ENCODE assay signal across 8 mouse cellular contexts in genomic region chr2:165112149-165112548, GRCm38 (mm10). TPM values are rescaled to one million over a fixed set of nuclear protein-coding genes. Genes with fewer than 3 reads are reported as not detected.
DNase-seq lines count a peak whose midpoint lies in the region; ATAC-seq and TF ChIP-seq lines count a peak whose summit lies in the region.

No protein-coding gene starts in this region.

- H3K27ac ChIP-seq in gastrocnemius, adult 2 months = no peak overlapping the region
- no peak overlapping the region for H3K27ac ChIP-seq in hindbrain, embryonic 15.5 days (replicated peaks)

- peaks cover 31% of the 10 kb centered on the region for H3K27me3 ChIP-seq in Patski
- peaks cover 41% of the 10 kb centered on the region for H3K27me3 ChIP-seq in hindbrain, embryonic 15.5 days

- no peak overlapping the region for H3K4me3 ChIP-seq in gastrocnemius, adult 2 months
- 0 out of 2 replicates have a peak overlapping the region, but pooled peaks have one; percentile 15 for H3K4me3 ChIP-seq in hindbrain, embryonic 15.5 days

- no peak for ATAC-seq in Patski
- ATAC-seq in hindbrain, embryonic 15.5 days (ENCODE audit: low FRiP score, low read depth) = peak; percentile 29
- ATAC-seq in megakaryocyte, adult 5-6 weeks (ENCODE audit: poor library complexity, severe bottlenecking) = peak; percentile 95

- H3K4me1 ChIP-seq in hindbrain, embryonic 15.5 days (replicated peaks) = peaks cover 15% of the 10 kb centered on the region

- peak overlapping the region; percentile 36 for H3K4me2 ChIP-seq in hindbrain, embryonic 15.5 days

- no peaks in the 10 kb centered on the region for H3K36me3 ChIP-seq in hindbrain, embryonic 15.5 days

- H3K9ac ChIP-seq in hindbrain, embryonic 15.5 days = no peak overlapping the region

- TF ChIP-seq CTCF in Patski (IDR thresholded peaks at IDR 0.05) = peak; percentile 97
- peak; percentile 88 for TF ChIP-seq CTCF in gastrocnemius, adult 2 months (IDR thresholded peaks at IDR 0.05)

- POLR2A ChIA-PET in Patski (lab: Charles Lee) = interaction anchor here (0.6 kb wide), 1 partner anchor 163 kb away, joined by 4 read pairs; no protein-coding TSS in a partner anchor

- no peak for DNase-seq in Patski (ENCODE audit: low read depth, low spot score)
- DNase-seq in cerebellum, adult 9-11 months = peak; percentile 69
- DNase-seq in gastrocnemius, adult 2 months = peak; percentile 88
- peak; percentile 51 to 70 for DNase-seq in layer of hippocampus, postnatal 36 days
- DNase-seq in retina, postnatal 7 days (ENCODE audit: low read depth, low spot score) = peak; percentile 82
- DNase-seq in thymus, postnatal 4 days = peak; percentile 95

- WGBS in hindbrain, embryonic 15.5 days = 1% methylated on average over 54 of the region's 54 CpGs

- CTCF ChIA-PET in Patski (lab: Charles Lee) = no interaction called here

- no peaks in the 10 kb centered on the region for H3K9me3 ChIP-seq in hindbrain, embryonic 15.5 days

- intact Hi-C loops in gastrocnemius, adult 2 months (cut with DNase I) = loop anchor here (5.0 to 10.0 kb wide), 2 partner anchors 40 to 147 kb away; partner anchors contain the start of gene Slc12a5

- in situ Hi-C loops in Patski (cut with MboI; ENCODE audit: low pct_unique_long_range_greater_than_20kb) = no loop called here

RNA-seq across cellular contexts. Expression of gene 1700025C18Rik, which starts 21.6 kb away (rescaled TPM):
- polyA plus RNA-seq in Patski (2021) = not detected
- not detected for total RNA-seq in gastrocnemius, adult 2 months (2021)
- polyA plus RNA-seq in hindbrain, embryonic 15.5 days (2015; fragmentation: Nextera tagmentation; extraction: Ambion mirVana) = not detected in 2 replicates
- total RNA-seq in layer of hippocampus, postnatal 36 days (2021) = not detected
- not detected in 2 replicates for total RNA-seq in megakaryocyte, adult 5-6 weeks (2015)
- total RNA-seq in megakaryocyte, adult 5-6 weeks (2017) = not detected in 2 replicates

RNA-seq across cellular contexts. Expression of gene Cd40, which starts 56.7 kb away (rescaled TPM):
- 0.39 TPM for polyA plus RNA-seq in Patski (2021)
- total RNA-seq in gastrocnemius, adult 2 months (2021) = under 1 TPM; 0.69 to 0.75 TPM
- 5.6 and 6.9 TPM in 2 replicates for polyA plus RNA-seq in hindbrain, embryonic 15.5 days (2015; fragmentation: Nextera tagmentation; extraction: Ambion mirVana)
- 1 to 10 TPM in 1 of 2 experiments, under 1 TPM in 1; 0.77 to 1.3 TPM for total RNA-seq in layer of hippocampus, postnatal 36 days (2021)
- 12.9 and 17.0 TPM in 2 replicates for total RNA-seq in megakaryocyte, adult 5-6 weeks (2015)
- 21.7 and 22.5 TPM in 2 replicates for total RNA-seq in megakaryocyte, adult 5-6 weeks (2017)

Comparison
In these comparisons a context has a peak if more than half of its experiments do, and no peak if none do; other contexts are left out.
1. RNA of gene Cd40, which starts 56.7 kb away (total RNA-seq): 12.9 to 22.5 TPM in megakaryocyte, adult 5-6 weeks; 0.77 to 1.3 TPM in layer of hippocampus, postnatal 36 days and 0.69 to 0.75 TPM in gastrocnemius, adult 2 months; every median in the first group is over 4 times any median in the second.